Mouse (Mus musculus) heart, adult 2 months (tissue): Measurements from ENCODE around the gene Sptssb. TPM values are rescaled to one million over a fixed set of nuclear protein-coding genes. Genes with fewer than 3 reads are reported as not detected.

ENCODE experiments used
- DNase-seq, 2 experiments: peaks; one replicate each; pipeline ENCODE4 v3.0.0; 2021
- H3K27ac ChIP-seq: fragments of 200-600 bp; 2 replicates; pipeline ENCODE4 v1.8.1; 2022
- H3K27me3 ChIP-seq: fragments of 200-500 bp; 2 replicates; pipeline ENCODE4 v1.6.1; 2012; ENCODE audit warnings: mild to moderate bottlenecking, low read length, inconsistent platforms, mixed read lengths; ENCODE audit not compliant: control insufficient read depth, insufficient read depth
- H3K36me3 ChIP-seq: fragments of 200-500 bp; 2 replicates; pipeline ENCODE4 v1.6.1; 2012; ENCODE audit warnings: low read length, inconsistent platforms; ENCODE audit not compliant: control insufficient read depth, insufficient read depth
- H3K4me1 ChIP-seq: fragments of 200-500 bp; 2 replicates; pipeline ENCODE4 v1.6.1; 2011; ENCODE audit warnings: low read length; ENCODE audit not compliant: control insufficient read depth, insufficient read depth
- H3K4me3 ChIP-seq: fragments of 200-600 bp; 2 replicates; pipeline ENCODE4 v1.8.1; 2022
- H3K79me2 ChIP-seq: fragments of 200-500 bp; replicated peaks from 2 replicates; pipeline ENCODE4 v1.6.1; 2012; ENCODE audit warnings: mild to moderate bottlenecking, inconsistent platforms, low read length, moderate library complexity, mixed read lengths; ENCODE audit not compliant: control insufficient read depth, insufficient read depth
- H3K9ac ChIP-seq: fragments of 200-500 bp; 2 replicates; pipeline ENCODE4 v1.6.1; 2012; ENCODE audit warnings: low read depth, mild to moderate bottlenecking, control low read depth, inconsistent platforms, low read length, mixed read lengths
- CTCF ChIP-seq: fragments of 200-600 bp; IDR thresholded peaks from 2 replicates; pipeline ENCODE4 v1.8.1; 2022; ENCODE audit warnings: antibody characterized with exemption, mild to moderate bottlenecking, moderate library complexity
- EP300 ChIP-seq: fragments of 200-500 bp; IDR thresholded peaks from 2 replicates; pipeline ENCODE4 v1.6.1; 2011; ENCODE audit warnings: low read depth, low read length, control low read depth; ENCODE audit not compliant: insufficient read depth
- POLR2A ChIP-seq: fragments of 200-500 bp; IDR thresholded peaks from 2 replicates; pipeline ENCODE4 v1.6.1; 2011; ENCODE audit warnings: mild to moderate bottlenecking, low read depth, low read length, control low read depth; ENCODE audit not compliant: insufficient read depth
- WGBS: fragments of 180-500 bp; shearing (Covaris S2); methylation state at CpG from one replicate; pipeline ENCODE4 v1.1.7; 2018; 5-methylcytosine and 5-hydroxymethylcytosine counted together
- intact Hi-C: fragments of 180-260 bp; cut with DNase I; formaldehyde crosslinking; loops from one replicate; pipeline ENCODE4 v1.15.1; 2025
- polyA plus RNA-seq: library from polyadenylated mRNA; depleted of rRNA; stranded (reverse); fragments of >200 nt; gene quantifications from 2 replicates; pipeline ENCODE4 v1.2.3, GENCODE M21; 2012
- total RNA-seq, 2 experiments: library from RNA; stranded (reverse); gene quantifications; 2 replicates each; pipeline ENCODE4 v1.2.3; 2021

Sptssb gene
- total and polyA plus RNA-seq, 3 experiments = not detected

DNA sequence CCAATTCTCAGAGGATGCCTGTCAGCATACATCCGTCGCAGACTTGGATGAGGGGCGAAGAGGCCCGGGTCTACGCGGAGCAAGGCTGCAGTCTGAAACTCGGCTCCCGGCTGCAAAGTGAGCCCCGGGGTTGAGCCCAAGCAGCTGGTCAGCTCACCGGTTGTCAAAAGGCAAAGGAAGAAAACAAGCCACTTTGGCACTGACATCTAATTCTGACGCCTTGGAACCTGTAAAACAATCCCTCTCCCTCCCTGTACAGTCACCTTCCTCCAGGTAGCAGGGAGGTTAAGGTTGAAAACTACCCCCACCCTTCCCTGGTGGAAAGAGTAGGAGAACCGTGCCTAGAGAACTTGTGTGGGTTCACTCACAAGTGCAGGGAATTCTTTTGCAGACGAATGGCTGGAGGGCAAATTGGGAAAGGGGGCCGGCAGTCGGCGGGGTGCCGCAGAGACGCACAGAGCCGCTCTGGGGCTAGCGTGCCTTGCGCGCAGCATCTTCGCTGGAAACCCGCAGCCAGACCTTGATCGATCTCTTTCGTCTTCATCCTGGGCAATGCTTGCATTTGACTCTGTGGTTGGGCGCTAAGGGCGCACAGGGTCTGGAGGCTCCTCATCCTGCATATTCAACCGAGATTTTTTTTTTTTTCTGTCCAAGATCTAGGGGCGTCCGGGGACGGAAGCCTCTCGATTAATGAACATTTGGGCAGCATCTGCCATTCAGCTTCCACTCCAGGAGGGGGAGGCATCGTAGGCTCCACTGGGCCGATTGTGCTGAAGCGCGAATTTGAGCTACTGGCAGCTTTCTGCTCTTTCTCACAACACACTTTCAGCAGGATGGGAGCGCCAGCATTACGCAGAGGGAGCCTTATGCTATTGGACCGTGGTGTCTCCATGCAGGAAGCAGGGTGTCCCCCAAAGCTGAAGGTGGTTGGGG lies 1.1 kb upstream of the Sptssb start:
- no peaks in the 10 kb centered on the region; the same call in 1 of the 2 replicates for H3K27me3 ChIP-seq
- H3K36me3 ChIP-seq = no peaks in the 10 kb centered on the region
- no peaks in the 10 kb centered on the region for H3K4me1 ChIP-seq
- H3K79me2 ChIP-seq = no peaks in the 10 kb centered on the region
- 1% methylated on average over 40 of the region's 40 CpGs for WGBS
- intact Hi-C loops = no loop called here
- no peak overlapping the region for H3K27ac ChIP-seq
- no peak for DNase-seq
- no peak overlapping the region for H3K9ac ChIP-seq
- no peak for TF ChIP-seq POLR2A
- no peak for TF ChIP-seq EP300
- TF ChIP-seq CTCF = no peak
- no peak overlapping the region for H3K4me3 ChIP-seq

DNA sequence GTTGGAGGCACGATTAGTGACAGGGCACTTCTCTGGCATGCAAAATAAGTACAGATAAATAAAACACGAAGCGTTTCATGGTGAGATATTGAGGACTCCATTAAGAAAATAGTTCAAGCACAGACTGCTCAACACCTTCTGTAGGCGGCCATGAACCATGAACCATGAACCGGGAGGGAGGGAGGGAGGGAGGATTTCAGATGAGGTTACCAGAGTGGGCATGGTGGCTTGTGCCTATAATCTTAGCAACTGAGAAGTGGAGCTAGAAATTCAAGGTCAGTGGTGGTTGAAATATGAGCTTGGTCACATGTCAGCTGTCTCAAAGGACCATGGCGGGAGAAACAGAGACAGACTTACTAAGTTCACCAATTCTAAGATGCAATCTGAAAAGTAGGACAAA lies 20.3 kb downstream of the Sptssb start:
- Histone ChIP-seq H3K27me3 (0 out of 2 replicates have a peak, but pooled peaks cover 2% of the 10 kb centered on the region), H3K36me3 (no peaks in the 10 kb centered on the region), H3K9ac (no peak overlapping the region), H3K4me3 (no peak overlapping the region), H3K27ac (no peak overlapping the region), H3K79me2 (no peaks in the 10 kb centered on the region), H3K4me1 (no peaks in the 10 kb centered on the region)
- TF ChIP-seq POLR2A (no peak), CTCF (no peak), EP300 (no peak)
- intact Hi-C loops = no loop called here
- DNase-seq = no peak
- WGBS = 88% methylated on average over 6 of the region's 6 CpGs

DNA sequence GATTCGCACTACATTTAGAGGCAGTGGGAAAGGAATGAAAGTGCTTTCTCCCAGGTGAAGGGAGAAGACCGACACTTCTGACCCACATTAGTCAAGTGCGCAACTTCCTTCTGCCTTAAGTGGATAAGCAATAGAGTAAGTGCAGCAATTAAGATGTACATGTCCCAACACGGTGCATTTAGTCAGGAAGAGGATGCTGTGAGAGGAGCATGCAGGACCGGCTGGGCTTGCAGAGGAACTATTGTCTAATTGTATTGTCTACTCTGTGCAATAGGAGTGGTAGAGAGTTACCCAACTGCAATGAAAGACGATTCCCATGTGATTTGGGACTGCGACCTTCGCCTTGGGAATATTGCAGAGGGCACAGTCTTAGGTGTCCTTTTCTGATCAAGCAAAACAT lies 30.2 kb downstream of the Sptssb start:
- Histone ChIP-seq H3K4me1 (no peaks in the 10 kb centered on the region), H3K27ac (no peak overlapping the region), H3K27me3 (no peaks in the 10 kb centered on the region), H3K36me3 (no peaks in the 10 kb centered on the region), H3K9ac (no peak overlapping the region), H3K79me2 (no peaks in the 10 kb centered on the region), H3K4me3 (no peak overlapping the region)
- 79% methylated on average over 8 of the region's 8 CpGs for WGBS
- intact Hi-C loops = no loop called here
- DNase-seq = no peak
- TF ChIP-seq EP300 (no peak), CTCF (no peak), POLR2A (no peak)

DNA sequence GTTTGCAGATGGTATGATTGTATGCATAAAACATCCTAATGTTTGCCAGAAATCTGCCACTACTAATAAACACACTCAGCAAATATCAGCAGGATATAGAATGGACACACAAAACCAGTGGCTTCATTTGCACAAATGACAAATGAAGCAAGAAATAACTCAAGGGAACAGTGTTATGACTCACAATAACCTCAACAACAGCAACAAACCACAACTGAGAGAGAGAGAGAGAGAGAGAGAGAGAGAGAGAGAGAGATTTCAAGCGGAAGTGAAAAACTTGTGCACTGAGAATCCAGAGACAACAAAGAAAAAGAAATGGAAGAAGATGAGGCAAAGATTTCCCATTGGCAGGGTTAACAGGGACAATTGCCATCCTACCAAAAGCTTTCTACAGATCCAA lies 35.2 kb downstream of the Sptssb start:
- Histone ChIP-seq H3K36me3 (no peaks in the 10 kb centered on the region), H3K27ac (no peak overlapping the region), H3K27me3 (no peaks in the 10 kb centered on the region), H3K9ac (no peak overlapping the region), H3K79me2 (no peaks in the 10 kb centered on the region), H3K4me1 (no peaks in the 10 kb centered on the region), H3K4me3 (no peak overlapping the region)
- DNase-seq = no peak
- WGBS = 92% methylated on average over 1 of the region's 1 CpGs
- intact Hi-C loops = no loop called here
- no peak for TF ChIP-seq CTCF
- TF ChIP-seq EP300 = no peak
- no peak for TF ChIP-seq POLR2A

DNA sequence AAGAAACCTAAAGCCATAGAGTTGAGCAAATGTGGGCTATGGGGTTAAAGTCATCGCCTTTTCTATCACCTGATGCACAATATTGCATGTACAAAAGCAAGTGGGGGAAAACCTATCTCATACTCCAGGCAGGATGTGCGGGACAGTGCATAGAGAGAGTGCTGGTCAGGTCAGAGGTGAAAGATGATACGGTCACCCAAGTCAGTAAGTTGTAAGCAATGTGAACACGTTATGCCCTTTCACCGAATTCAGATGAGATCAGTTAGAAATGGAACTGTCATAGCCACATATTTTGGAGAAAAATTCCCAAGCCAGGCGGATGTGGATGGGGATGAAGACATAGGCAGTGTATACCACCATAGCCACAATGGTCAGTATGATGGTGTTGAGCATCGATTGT lies 39.1 kb downstream of the Sptssb start:
- intact Hi-C loops = no loop called here

DNA sequence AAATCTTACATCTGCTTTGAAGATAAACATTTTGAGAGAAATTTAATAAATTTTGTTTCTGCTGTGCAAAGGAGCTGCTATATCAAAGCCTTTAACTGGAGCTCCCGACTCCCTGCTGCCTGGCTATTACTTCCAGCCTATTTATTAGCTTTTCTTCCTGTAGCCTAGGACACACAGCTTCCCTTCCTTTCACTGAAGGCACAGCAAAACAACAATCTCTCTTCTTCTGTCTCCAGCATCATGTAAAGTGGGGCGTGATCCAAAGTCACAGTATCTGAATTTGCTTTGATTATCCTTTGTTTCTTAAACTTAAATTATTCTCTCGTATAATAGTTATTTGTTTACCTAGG lies 39.9 kb downstream of the Sptssb start:
- WGBS = 69% methylated on average over 3 of the region's 3 CpGs
- Histone ChIP-seq H3K4me3 (no peak overlapping the region), H3K27me3 (no peaks in the 10 kb centered on the region), H3K27ac (no peak overlapping the region), H3K9ac (no peak overlapping the region), H3K4me1 (no peaks in the 10 kb centered on the region), H3K79me2 (no peaks in the 10 kb centered on the region), H3K36me3 (no peaks in the 10 kb centered on the region)
- DNase-seq = no peak
- TF ChIP-seq POLR2A (no peak), CTCF (no peak), EP300 (no peak)
- intact Hi-C loops = no loop called here

More for the DNA sequence above, 39.1 kb downstream of the Sptssb start:
- no peaks in the 10 kb centered on the region for H3K79me2 ChIP-seq
- 81% methylated on average over 7 of the region's 7 CpGs for WGBS
- H3K9ac ChIP-seq = no peak overlapping the region
- H3K4me1 ChIP-seq = no peaks in the 10 kb centered on the region
- no peaks in the 10 kb centered on the region for H3K36me3 ChIP-seq
- TF ChIP-seq CTCF (no peak), POLR2A (no peak), EP300 (no peak)
- no peak for DNase-seq
- H3K4me3 ChIP-seq = no peak overlapping the region
- no peak overlapping the region for H3K27ac ChIP-seq
- H3K27me3 ChIP-seq = no peaks in the 10 kb centered on the region
